Mouse (Mus musculus) hindbrain, embryonic 16.5 days (tissue): ENCODE measurements around the gene Cables2. TPM values are rescaled to one million over a fixed set of nuclear protein-coding genes. Genes with fewer than 3 reads are reported as not detected.

Experiments
- ATAC-seq: fragments of 200-750 bp; cut with Nextera tagmentation; 2 replicates; pipeline ENCODE4 v1.8.0; 2017; ENCODE audit warnings: moderate TSS enrichment, moderate library complexity
- H3K27ac ChIP-seq: fragments of 300-500 bp; sonication (generic); 2 replicates; pipeline ENCODE4 v1.5.1; 2014; ENCODE audit warnings: low read depth, mild to moderate bottlenecking, control low read depth, low read length, moderate library complexity
- H3K27me3 ChIP-seq: fragments of 300-500 bp; sonication (generic); replicated peaks from 2 replicates; pipeline ENCODE4 v1.6.1; 2014; ENCODE audit warnings: low read length; ENCODE audit not compliant: control insufficient read depth, insufficient read depth
- H3K36me3 ChIP-seq: fragments of 300-500 bp; sonication (generic); 2 replicates; pipeline ENCODE4 v1.6.1; 2014; ENCODE audit warnings: mild to moderate bottlenecking, low read length, moderate library complexity, mixed read lengths; ENCODE audit not compliant: control insufficient read depth, insufficient read depth
- H3K4me1 ChIP-seq: fragments of 300-500 bp; sonication (generic); 2 replicates; pipeline ENCODE4 v1.6.1; 2014; ENCODE audit warnings: low read depth, low read length; ENCODE audit not compliant: control insufficient read depth, insufficient read depth
- H3K4me2 ChIP-seq: fragments of 300-500 bp; sonication (generic); 2 replicates; pipeline ENCODE4 v1.6.1; 2014; ENCODE audit warnings: mild to moderate bottlenecking, low read length, control low read depth, moderate library complexity
- H3K4me3 ChIP-seq: fragments of 300-500 bp; sonication (generic); 2 replicates; pipeline ENCODE4 v1.5.1; 2014; ENCODE audit warnings: mild to moderate bottlenecking, low read length, control low read depth, moderate library complexity
- H3K9ac ChIP-seq: fragments of 300-500 bp; sonication (generic); 2 replicates; pipeline ENCODE4 v1.6.1; 2014; ENCODE audit warnings: low read depth, mild to moderate bottlenecking, control low read depth, low read length, moderate library complexity
- H3K9me3 ChIP-seq: fragments of 300-500 bp; sonication (generic); 2 replicates; pipeline ENCODE4 v1.6.1; 2014; ENCODE audit warnings: mild to moderate bottlenecking, low read length, moderate library complexity; ENCODE audit not compliant: control insufficient read depth
- WGBS: fragments of 180-500 bp; shearing (Covaris S2); extraction: QIAGEN DNeasy Blood & Tissue Kit; methylation state at CpG from one replicate; pipeline ENCODE4 v1.1.7; 2014; 5-methylcytosine and 5-hydroxymethylcytosine counted together
- microRNA-seq: library from miRNA; unstranded; fragments of <30 nt; microRNA quantifications from one replicate; pipeline ENCODE4, GENCODE M21; 2017
- polyA plus RNA-seq: library from polyadenylated mRNA; unstranded; fragments of >200 nt; fragmentation: Nextera tagmentation; extraction: Ambion mirVana; gene quantifications from 2 replicates; pipeline ENCODE4 v1.2.1, GENCODE M21; 2015

Gene Cables2
- polyA plus RNA-seq, 1 experiment from 2014 or later = 11.1 TPM

GRCm38 (mm10) chr2:180208976-180209375 is 64.3 kb downstream of the Cables2 start:
- no peak overlapping the region for H3K4me2 ChIP-seq
- no peaks in the 10 kb centered on the region for H3K27me3 ChIP-seq
- H3K36me3 ChIP-seq = no peaks in the 10 kb centered on the region
- H3K4me3 ChIP-seq = no peak overlapping the region
- H3K9me3 ChIP-seq = no peaks in the 10 kb centered on the region
- no peak overlapping the region for H3K27ac ChIP-seq
- H3K4me1 ChIP-seq = peaks cover 8% of the 10 kb centered on the region
- ATAC-seq = no peak
- WGBS = 81% methylated on average over 1 of the region's 1 CpGs
- H3K9ac ChIP-seq = no peak overlapping the region

Small RNA genes within 50 kb of the gene (microRNA-seq; reads per million reads assigned to microRNA genes)
- gene Mir3091 = not detected

Other genes with a start within 250 kb of the Cables2 start
- gene Lsm14b, start 248.5 kb downstream of the Cables2 start, polyA plus RNA-seq = 9.3 and 17.8 TPM in 2 replicates
- gene Psma7, start 231.1 kb downstream of the Cables2 start, polyA plus RNA-seq = 514 and 534 TPM in 2 replicates
- gene Ss18l1, start 231.0 kb downstream of the Cables2 start, polyA plus RNA-seq = 53.0 and 61.1 TPM in 2 replicates
- 33.1 and 33.2 TPM in 2 replicates for gene Mtg2, start 202.9 kb downstream of the Cables2 start, polyA plus RNA-seq
- 2.1 and 2.7 TPM in 2 replicates for gene Hrh3, start 169.0 kb downstream of the Cables2 start, polyA plus RNA-seq
- 70.5 and 72.8 TPM in 2 replicates for gene Osbpl2, start 154.2 kb downstream of the Cables2 start, polyA plus RNA-seq
- gene Adrm1, start 102.0 kb downstream of the Cables2 start, polyA plus RNA-seq = 193 and 201 TPM in 2 replicates
- gene Lama5, start 47.6 kb downstream of the Cables2 start, polyA plus RNA-seq = 2.2 and 3.5 TPM in 2 replicates
- gene Rps21, start 16.1 kb downstream of the Cables2 start, polyA plus RNA-seq = 271 and 282 TPM in 2 replicates
- not detected in 2 replicates for gene Rbbp8nl, start 16.4 kb upstream of the Cables2 start, polyA plus RNA-seq
- gene Gata5, start 61.2 kb upstream of the Cables2 start, polyA plus RNA-seq = not detected in 2 replicates
- gene Slco4a1, start 182.7 kb upstream of the Cables2 start, polyA plus RNA-seq = 2.7 and 3.0 TPM in 2 replicates
- gene Ntsr1, start 226.5 kb upstream of the Cables2 start, polyA plus RNA-seq = 3.6 and 4.1 TPM in 2 replicates